Mouse (Mus musculus) bone marrow macrophage, adult 2 months (primary cell): ENCODE results near the gene Cdc73.

Experiments used
- CTCF ChIP-seq: IDR thresholded peaks from 2 replicates; pipeline ENCODE4 v1.5.1; 2012; ENCODE audit warnings: low read depth, mild to moderate bottlenecking, low read length, moderate library complexity
- POLR2A ChIP-seq: IDR thresholded peaks from 2 replicates; pipeline ENCODE4 v1.6.1; 2012; ENCODE audit warnings: mild to moderate bottlenecking, low read depth, low read length, borderline replicate concordance

GRCm38 (mm10) chr1:143708361-143708760, 5.7 kb upstream of the Cdc73 start:
- TF ChIP-seq CTCF (no peak), POLR2A (no peak)
